Mouse (Mus musculus): ENCODE measurements around the gene Myrip. TPM values are rescaled to one million over a fixed set of nuclear protein-coding genes. Genes with fewer than 3 reads are reported as not detected.

The Myrip gene
- polyA plus RNA-seq, 1 experiment = 1.7 TPM

DNA sequence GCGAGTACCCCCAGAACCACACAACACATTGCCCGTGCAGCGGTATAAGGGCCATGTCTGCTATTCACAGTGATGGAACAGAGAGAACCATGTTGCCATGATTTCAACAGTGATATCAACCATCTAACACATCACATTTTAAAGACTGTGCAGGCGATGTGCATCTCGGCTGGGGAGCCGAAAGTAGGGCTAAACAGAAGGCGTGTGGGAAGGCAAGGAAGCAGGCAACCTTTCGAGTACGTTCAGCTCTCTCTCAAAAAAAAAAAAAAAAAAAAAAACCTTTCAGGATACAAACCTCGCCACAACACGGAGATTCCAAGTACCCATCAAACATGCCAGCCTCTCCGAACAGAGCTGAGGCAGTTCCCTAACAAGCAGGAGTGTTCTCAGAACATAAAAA is 17.8 kb upstream of the Myrip start:
- Histone ChIP-seq H3K27me3 (ENCODE audit: control insufficient read depth, insufficient read depth, low read length) (0 out of 2 replicates have a peak, but pooled peaks cover 3% of the 10 kb centered on the region), H3K36me3 (ENCODE audit: control insufficient read depth, insufficient read depth, low read length) (no peaks in the 10 kb centered on the region), H3K4me3 (ENCODE audit: low read depth, low read length) (no peak overlapping the region), H3K27ac (ENCODE audit: insufficient read depth, low read depth, low read length) (no peak overlapping the region), H3K4me1 (ENCODE audit: control insufficient read depth, insufficient read depth, insufficient read length, low read length) (peaks cover 2% of the 10 kb centered on the region; the same call in 1 of the 2 replicates)
- TF ChIP-seq CTCF (IDR thresholded peaks at IDR 0.05; ENCODE audit: extremely low read depth, insufficient read length, insufficient replicate concordance, low read depth, low read length) (no peak), POLR2A (IDR thresholded peaks at IDR 0.05; ENCODE audit: low read depth, low read length) (no peak)
- 95% methylated on average over 12 of the region's 12 CpGs for WGBS

DNA sequence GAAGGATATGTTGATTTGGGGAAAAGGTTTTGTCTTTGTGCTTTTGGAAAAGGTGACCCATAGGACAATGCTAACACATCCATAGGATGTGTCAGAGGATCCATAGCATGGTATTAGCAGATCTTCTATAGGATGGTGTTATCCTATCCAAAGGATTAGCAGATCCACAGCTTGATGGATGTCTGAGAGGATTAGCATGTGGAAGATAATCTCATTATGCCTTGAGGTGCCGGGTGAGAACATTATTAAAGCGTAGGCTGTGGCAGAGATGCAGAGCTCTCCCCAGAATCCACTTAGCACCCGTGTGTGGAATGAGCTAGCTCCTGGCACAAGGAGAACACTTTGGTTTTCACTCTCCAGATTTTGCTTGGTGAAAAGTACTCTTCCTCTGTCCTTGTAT is 13.3 kb upstream of the Myrip start:
- no peaks in the 10 kb centered on the region for H3K36me3 ChIP-seq (ENCODE audit: control insufficient read depth, insufficient read depth, low read length)
- H3K4me3 ChIP-seq (ENCODE audit: low read depth, low read length) = no peak overlapping the region
- no peaks in the 10 kb centered on the region for H3K4me1 ChIP-seq (ENCODE audit: control insufficient read depth, insufficient read depth, insufficient read length, low read length)
- 63% methylated on average over 3 of the region's 3 CpGs for WGBS
- no peak for TF ChIP-seq CTCF (IDR thresholded peaks at IDR 0.05; ENCODE audit: extremely low read depth, insufficient read length, insufficient replicate concordance, low read depth, low read length)
- no peak for TF ChIP-seq POLR2A (IDR thresholded peaks at IDR 0.05; ENCODE audit: low read depth, low read length)
- H3K27ac ChIP-seq (ENCODE audit: insufficient read depth, low read depth, low read length) = no peak overlapping the region
- no peaks in the 10 kb centered on the region for H3K27me3 ChIP-seq (ENCODE audit: control insufficient read depth, insufficient read depth, low read length)

DNA sequence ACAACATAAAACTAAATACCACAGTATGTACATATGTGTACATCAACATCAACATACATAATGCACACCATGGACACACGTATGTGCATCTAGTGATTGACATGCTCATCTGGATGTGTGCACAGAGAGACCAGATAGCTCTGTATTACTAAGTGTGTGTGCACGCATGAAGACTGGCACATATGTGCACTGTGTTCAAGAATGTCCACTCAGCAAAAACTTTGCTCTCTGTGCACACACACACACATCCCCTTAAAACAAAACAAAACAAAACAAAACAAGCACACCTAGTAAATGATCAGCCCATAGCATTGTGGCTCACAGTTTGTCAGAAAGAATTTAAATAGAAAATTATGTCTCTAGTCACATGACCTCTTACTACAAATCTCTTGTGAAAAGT is 10.9 kb upstream of the Myrip start:
- Histone ChIP-seq H3K36me3 (ENCODE audit: control insufficient read depth, insufficient read depth, low read length) (no peaks in the 10 kb centered on the region), H3K4me3 (ENCODE audit: low read depth, low read length) (no peak overlapping the region), H3K4me1 (ENCODE audit: control insufficient read depth, insufficient read depth, insufficient read length, low read length) (no peaks in the 10 kb centered on the region), H3K27ac (ENCODE audit: insufficient read depth, low read depth, low read length) (no peak overlapping the region), H3K27me3 (ENCODE audit: control insufficient read depth, insufficient read depth, low read length) (no peaks in the 10 kb centered on the region)
- 91% methylated on average over 2 of the region's 2 CpGs for WGBS
- TF ChIP-seq POLR2A (IDR thresholded peaks at IDR 0.05; ENCODE audit: low read depth, low read length) (no peak), CTCF (IDR thresholded peaks at IDR 0.05; ENCODE audit: extremely low read depth, insufficient read length, insufficient replicate concordance, low read depth, low read length) (no peak)

DNA sequence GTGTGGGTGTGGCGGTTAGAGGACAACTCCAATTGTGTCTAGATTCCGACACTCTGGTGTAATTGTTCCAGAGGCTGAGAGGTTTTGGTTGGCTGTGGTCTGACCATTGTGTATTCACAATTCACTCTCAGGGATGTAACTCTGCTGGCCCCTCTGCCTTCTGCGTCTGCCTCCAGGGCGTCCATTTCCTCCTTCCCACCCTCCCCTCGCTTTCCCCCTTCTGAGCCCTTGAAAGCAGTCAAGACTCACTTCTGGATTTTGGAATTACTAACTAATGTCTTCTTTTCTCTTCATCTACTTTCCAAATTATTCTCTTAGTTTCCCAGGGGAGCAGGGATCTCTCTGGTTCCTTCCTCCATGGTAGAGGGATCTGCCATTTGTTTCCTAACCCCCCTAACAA is 8.8 kb upstream of the Myrip start:
- H3K27ac ChIP-seq (ENCODE audit: insufficient read depth, low read depth, low read length) = no peak overlapping the region

DNA sequence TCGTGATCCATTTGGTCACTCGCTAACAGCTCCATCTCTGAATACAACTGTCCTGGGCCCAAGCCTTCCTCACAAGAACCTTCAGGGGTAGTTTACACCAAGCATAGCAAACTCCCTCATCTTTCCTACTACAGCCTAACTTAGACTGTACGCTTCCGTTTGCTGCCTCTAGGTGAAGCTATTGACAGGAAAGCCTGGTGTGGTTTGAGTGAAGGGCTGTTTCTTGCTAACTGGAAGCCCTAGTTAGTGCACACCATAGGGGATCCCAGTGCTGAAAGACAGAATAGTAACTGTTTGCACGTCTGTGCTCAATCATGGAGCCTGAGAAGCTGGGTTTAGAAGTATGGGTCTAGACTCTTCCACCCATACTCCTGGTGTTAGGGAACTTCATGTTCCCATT is 5.8 kb upstream of the Myrip start:
- no peaks in the 10 kb centered on the region for H3K27me3 ChIP-seq (ENCODE audit: control insufficient read depth, insufficient read depth, low read length)
- no peaks in the 10 kb centered on the region for H3K36me3 ChIP-seq (ENCODE audit: control insufficient read depth, insufficient read depth, low read length)
- no peak overlapping the region for H3K4me3 ChIP-seq (ENCODE audit: low read depth, low read length)
- no peak for TF ChIP-seq POLR2A (IDR thresholded peaks at IDR 0.05; ENCODE audit: low read depth, low read length)
- no peak for TF ChIP-seq CTCF (IDR thresholded peaks at IDR 0.05; ENCODE audit: extremely low read depth, insufficient read length, insufficient replicate concordance, low read depth, low read length)
- no peak overlapping the region for H3K27ac ChIP-seq (ENCODE audit: insufficient read depth, low read depth, low read length)
- 85% methylated on average over 5 of the region's 5 CpGs for WGBS
- H3K4me1 ChIP-seq (ENCODE audit: control insufficient read depth, insufficient read depth, insufficient read length, low read length) = no peaks in the 10 kb centered on the region

More for the DNA sequence above, 8.8 kb upstream of the Myrip start:
- 87% methylated on average over 5 of the region's 5 CpGs for WGBS
- Histone ChIP-seq H3K4me3 (ENCODE audit: low read depth, low read length) (no peak overlapping the region), H3K36me3 (ENCODE audit: control insufficient read depth, insufficient read depth, low read length) (no peaks in the 10 kb centered on the region), H3K27me3 (ENCODE audit: control insufficient read depth, insufficient read depth, low read length) (no peaks in the 10 kb centered on the region), H3K4me1 (ENCODE audit: control insufficient read depth, insufficient read depth, insufficient read length, low read length) (no peaks in the 10 kb centered on the region)
- TF ChIP-seq POLR2A (IDR thresholded peaks at IDR 0.05; ENCODE audit: low read depth, low read length) = no peak
- no peak for TF ChIP-seq CTCF (IDR thresholded peaks at IDR 0.05; ENCODE audit: extremely low read depth, insufficient read length, insufficient replicate concordance, low read depth, low read length)

DNA sequence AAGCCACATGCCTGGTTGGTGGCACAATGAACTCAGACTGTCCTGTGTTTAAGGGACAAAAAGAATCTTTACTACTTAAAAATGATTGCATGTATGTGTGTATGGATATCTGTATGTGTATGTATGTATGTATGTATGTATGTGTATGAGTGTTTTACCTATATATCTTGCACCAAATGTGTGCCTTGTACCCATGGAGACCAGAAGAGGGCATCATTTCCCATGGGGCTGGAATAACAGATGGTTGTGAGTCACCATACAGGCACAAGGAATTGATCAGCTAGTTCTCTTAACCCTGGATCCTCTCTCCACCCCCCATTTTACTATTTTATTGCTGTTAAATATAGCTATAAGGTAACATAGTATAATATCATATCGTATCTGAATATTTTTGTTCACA is 4.4 kb upstream of the Myrip start:
- Histone ChIP-seq H3K27me3 (ENCODE audit: control insufficient read depth, insufficient read depth, low read length) (no peaks in the 10 kb centered on the region), H3K36me3 (ENCODE audit: control insufficient read depth, insufficient read depth, low read length) (no peaks in the 10 kb centered on the region), H3K4me1 (ENCODE audit: control insufficient read depth, insufficient read depth, insufficient read length, low read length) (no peaks in the 10 kb centered on the region), H3K27ac (ENCODE audit: insufficient read depth, low read depth, low read length) (no peak overlapping the region), H3K4me3 (ENCODE audit: low read depth, low read length) (no peak overlapping the region)
- WGBS = 90% methylated on average over 1 of the region's 1 CpGs
- TF ChIP-seq CTCF (IDR thresholded peaks at IDR 0.05; ENCODE audit: extremely low read depth, insufficient read length, insufficient replicate concordance, low read depth, low read length) (no peak), POLR2A (IDR thresholded peaks at IDR 0.05; ENCODE audit: low read depth, low read length) (no peak)

DNA sequence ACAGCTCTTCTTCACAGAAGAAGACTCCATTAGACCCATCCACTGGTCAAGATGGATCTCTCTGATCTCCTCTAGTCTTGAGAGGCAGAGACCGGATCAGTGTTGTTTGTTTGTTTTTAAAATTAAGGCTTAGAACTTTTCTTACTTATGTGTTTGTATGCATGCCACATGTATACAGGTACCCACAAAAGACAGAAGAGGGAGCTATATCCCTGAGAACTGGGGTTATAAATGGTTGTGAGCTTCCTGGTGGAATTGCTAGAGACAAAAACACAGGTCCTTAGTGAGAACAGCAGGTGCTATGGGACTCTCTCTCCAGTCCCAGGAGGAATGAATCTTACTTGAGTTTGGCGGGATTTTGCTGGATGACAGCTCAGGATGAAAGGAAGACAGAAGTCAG is 1.9 kb upstream of the Myrip start:
- Histone ChIP-seq H3K27ac (ENCODE audit: insufficient read depth, low read depth, low read length) (no peak overlapping the region), H3K27me3 (ENCODE audit: control insufficient read depth, insufficient read depth, low read length) (peaks cover 23% of the 10 kb centered on the region), H3K4me1 (ENCODE audit: control insufficient read depth, insufficient read depth, insufficient read length, low read length) (peaks cover 3% of the 10 kb centered on the region; the same call in 1 of the 2 replicates), H3K4me3 (ENCODE audit: low read depth, low read length) (no peak overlapping the region), H3K36me3 (ENCODE audit: control insufficient read depth, insufficient read depth, low read length) (no peaks in the 10 kb centered on the region)
- TF ChIP-seq CTCF (IDR thresholded peaks at IDR 0.05; ENCODE audit: extremely low read depth, insufficient read length, insufficient replicate concordance, low read depth, low read length) = no peak
- no peak for TF ChIP-seq POLR2A (IDR thresholded peaks at IDR 0.05; ENCODE audit: low read depth, low read length)
- WGBS = 74% methylated on average over 2 of the region's 2 CpGs
